Mouse (Mus musculus): ENCODE data around the gene Plcb4.

- TF ChIP-seq CTCF (IDR thresholded peaks at IDR 0.05; ENCODE audit: extremely low read depth, insufficient read depth, low read length): no peak
- TF ChIP-seq POLR2A (IDR thresholded peaks at IDR 0.05; ENCODE audit: extremely low read depth, insufficient read depth, low read length): no peak
These were observed 242.2 kb downstream of the Plcb4 start for GRCm38 (mm10) chr2:135901015-135901414.
